Mouse (Mus musculus) megakaryocyte, embryonic 14.5 days (primary cell): Measurements from ENCODE around the gene Stpg4.

Source experiments
- FLI1 ChIP-seq: IDR thresholded peaks from 2 replicates; pipeline ENCODE4 v1.6.1; 2012; ENCODE audit warnings: low read length, inconsistent platforms, mixed read lengths
- GATA1 ChIP-seq: IDR thresholded peaks from 3 replicates; pipeline ENCODE4 v1.6.1; 2012; ENCODE audit warnings: mixed read lengths, low read length, inconsistent platforms, borderline replicate concordance

DNA sequence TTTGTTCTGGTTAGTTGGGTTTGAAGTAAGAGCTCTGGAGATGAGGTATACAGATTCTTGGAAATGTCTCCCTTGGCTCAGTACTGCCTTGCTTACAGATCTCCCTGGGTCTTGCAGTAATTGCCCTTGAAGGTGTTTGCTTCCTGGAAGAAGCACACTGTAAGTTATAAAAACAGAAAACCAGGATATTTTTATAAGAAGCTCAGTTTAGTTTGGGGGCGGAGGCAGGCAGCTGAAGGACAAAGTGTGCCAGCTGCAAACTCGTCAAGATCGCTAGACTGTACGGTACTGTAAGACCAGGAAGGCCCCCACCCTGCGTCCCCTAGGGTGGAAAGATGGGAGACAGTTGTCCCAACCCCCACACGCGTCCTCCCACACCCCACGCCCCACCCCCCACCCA lies 47.8 kb upstream of the Stpg4 start:
- TF ChIP-seq GATA1 (no peak), FLI1 (no peak)
